Mouse (Mus musculus): ENCODE measurements around the gene Nagk. TPM values are rescaled to one million over a fixed set of nuclear protein-coding genes. Genes with fewer than 3 reads are reported as not detected.
A peak's percentile ranks its signal among the peaks of the same experiment; 100 is the strongest.
"Not testable (repeated sequence)": the region's sequence is repeated elsewhere in the genome, so short reads cannot be mapped to it uniquely, and the experiment has no call there.

Gene Nagk
- polyA plus RNA-seq, 1 experiment from 2014 or later = 25.8 TPM

DNA sequence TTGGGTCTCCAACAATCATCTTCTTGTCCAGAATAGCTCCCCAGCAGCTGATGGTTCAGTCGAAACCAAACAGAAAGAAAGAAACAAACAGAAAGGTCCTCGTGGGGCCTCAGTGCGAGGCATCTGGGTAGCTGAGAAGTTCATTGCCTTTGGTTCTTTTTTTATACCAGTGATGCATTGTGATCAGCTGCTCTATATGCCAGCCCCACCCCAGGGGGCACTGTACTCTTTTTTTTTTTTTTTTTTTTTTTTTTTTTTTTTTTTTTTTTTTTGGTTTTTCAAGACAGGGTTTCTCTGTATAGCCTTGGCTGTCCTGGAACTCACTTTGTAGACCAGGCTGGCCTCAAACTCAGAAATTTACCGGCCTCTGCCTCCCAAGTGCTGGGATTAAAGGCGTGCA is 4.2 kb upstream of the Nagk start:
- not testable (repeated sequence) for H3K9me3 ChIP-seq (ENCODE audit: control insufficient read depth, low read length); H3K4me1 ChIP-seq (ENCODE audit: control insufficient read depth, insufficient read depth, low read length); H3K36me3 ChIP-seq (ENCODE audit: control insufficient read depth, insufficient read depth, low read length); H3K27ac ChIP-seq (replicated peaks; ENCODE audit: low read depth, low read length); H3K9ac ChIP-seq (ENCODE audit: low read length); H3K4me3 ChIP-seq (ENCODE audit: low read depth, low read length); ATAC-seq (ENCODE audit: insufficient number of reproducible peaks, low FRiP score, low TSS enrichment, low read depth); H3K27me3 ChIP-seq (ENCODE audit: control insufficient read depth, insufficient read depth, low read length); DNase-seq (ENCODE audit: low spot score); H3K4me2 ChIP-seq (ENCODE audit: low read depth, severe bottlenecking)
- WGBS = 83% methylated on average over 5 of the region's 5 CpGs

GRCm38 (mm10) chr6:83791251-83791890 is 3.4 kb upstream of the Nagk start:
- H3K9ac ChIP-seq (ENCODE audit: low read length) = no peak overlapping the region
- WGBS = 78% methylated on average over 4 of the region's 4 CpGs
- no peak overlapping the region for H3K4me3 ChIP-seq (ENCODE audit: low read depth, low read length)
- H3K36me3 ChIP-seq (ENCODE audit: control insufficient read depth, insufficient read depth, low read length) = no peaks in the 10 kb centered on the region
- H3K27me3 ChIP-seq (ENCODE audit: control insufficient read depth, insufficient read depth, low read length) = no peaks in the 10 kb centered on the region
- DNase-seq (ENCODE audit: low spot score) = no peak
- H3K9me3 ChIP-seq (ENCODE audit: control insufficient read depth, low read length) = no peaks in the 10 kb centered on the region
- H3K4me2 ChIP-seq (ENCODE audit: low read depth, severe bottlenecking) = no peak overlapping the region
- ATAC-seq (ENCODE audit: insufficient number of reproducible peaks, low FRiP score, low TSS enrichment, low read depth) = no peak
- H3K4me1 ChIP-seq (ENCODE audit: control insufficient read depth, insufficient read depth, low read length) = 0 out of 2 replicates have a peak, but pooled peaks cover 3% of the 10 kb centered on the region
- H3K27ac ChIP-seq (replicated peaks; ENCODE audit: low read depth, low read length) = no peak overlapping the region

DNA sequence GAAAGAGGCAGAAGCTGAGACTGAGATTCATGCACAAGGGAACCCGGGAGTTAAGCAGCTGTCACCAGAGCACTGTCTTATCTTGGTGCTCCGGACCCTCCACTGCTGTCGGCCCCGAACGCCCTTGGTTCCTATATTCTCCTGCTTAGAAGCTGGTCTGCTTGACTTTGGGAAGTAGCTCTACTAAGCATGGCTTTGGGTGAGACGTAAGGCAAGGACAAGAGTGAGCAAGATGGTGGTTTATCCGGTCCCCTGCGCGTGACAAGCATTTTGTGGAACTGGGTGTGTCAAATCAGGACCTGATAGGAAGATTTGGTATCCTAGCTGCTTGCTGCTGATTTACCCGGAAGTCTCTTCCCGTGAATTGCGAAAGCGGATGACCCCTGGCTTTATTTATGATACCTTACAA is 714 bp downstream of the Nagk start:
- peak overlapping the region; percentile 50 for H3K9ac ChIP-seq (ENCODE audit: low read length)
- H3K9me3 ChIP-seq (ENCODE audit: control insufficient read depth, low read length) = no peaks in the 10 kb centered on the region
- H3K27ac ChIP-seq (replicated peaks; ENCODE audit: low read depth, low read length) = peak overlapping the region; percentile 78; the same call in 1 of the 2 replicates
- H3K27me3 ChIP-seq (ENCODE audit: control insufficient read depth, insufficient read depth, low read length) = no peaks in the 10 kb centered on the region
- H3K4me1 ChIP-seq (ENCODE audit: control insufficient read depth, insufficient read depth, low read length) = 0 out of 2 replicates have a peak, but pooled peaks cover 3% of the 10 kb centered on the region
- H3K4me2 ChIP-seq (ENCODE audit: low read depth, severe bottlenecking) = peak overlapping the region; percentile 89
- peak overlapping the region; percentile 63 for H3K4me3 ChIP-seq (ENCODE audit: low read depth, low read length)
- WGBS = 17% methylated on average over 13 of the region's 13 CpGs
- ATAC-seq (ENCODE audit: insufficient number of reproducible peaks, low FRiP score, low TSS enrichment, low read depth) (no peak), DNase-seq (ENCODE audit: low spot score) (no peak)
- H3K36me3 ChIP-seq (ENCODE audit: control insufficient read depth, insufficient read depth, low read length) = no peaks in the 10 kb centered on the region

DNA sequence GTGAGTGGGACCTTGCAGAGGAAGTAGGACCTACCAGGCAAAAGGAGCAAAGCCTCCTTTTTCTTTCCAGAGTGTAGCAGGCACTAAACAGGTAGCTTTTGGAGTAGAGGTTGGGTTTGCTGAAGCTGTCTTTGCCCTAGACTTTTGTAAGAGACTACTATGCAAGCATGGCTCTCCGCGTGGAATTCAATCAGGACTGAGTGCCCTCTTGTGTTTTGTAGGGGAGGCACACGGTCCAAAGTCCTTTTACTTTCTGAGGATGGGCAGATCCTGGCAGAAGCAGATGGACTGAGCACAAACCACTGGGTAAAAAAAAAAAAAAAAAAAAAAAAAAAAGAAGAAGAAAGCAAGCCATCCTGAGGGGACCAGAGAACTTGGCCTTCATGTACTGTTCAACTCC is 1.9 kb downstream of the Nagk start:
- ATAC-seq (ENCODE audit: insufficient number of reproducible peaks, low FRiP score, low TSS enrichment, low read depth) = no peak
- DNase-seq (ENCODE audit: low spot score) = no peak

DNA sequence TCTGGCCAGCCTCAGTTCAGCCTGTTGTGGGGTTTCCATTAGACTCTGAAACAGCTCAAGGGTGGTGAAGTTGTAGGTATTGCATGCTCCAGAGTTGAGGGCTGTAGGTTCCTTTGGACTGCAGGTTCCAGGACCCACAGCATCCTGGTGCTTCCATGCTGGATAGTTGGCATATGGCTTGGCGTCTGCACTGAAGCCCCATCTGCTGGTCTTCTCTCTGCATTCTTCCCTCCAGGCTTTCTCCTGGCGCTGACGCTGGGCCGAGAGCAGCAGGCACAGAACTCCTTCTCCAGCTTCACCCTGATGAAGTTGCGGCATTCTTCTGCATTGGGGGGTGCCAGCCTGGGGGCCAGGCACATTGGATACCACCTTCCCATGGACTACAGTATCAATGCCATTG is 7.3 kb downstream of the Nagk start:
- Histone ChIP-seq H3K9ac (ENCODE audit: low read length) (no peak overlapping the region), H3K9me3 (ENCODE audit: control insufficient read depth, low read length) (no peaks in the 10 kb centered on the region), H3K27ac (replicated peaks; ENCODE audit: low read depth, low read length) (no peak overlapping the region), H3K36me3 (ENCODE audit: control insufficient read depth, insufficient read depth, low read length) (no peaks in the 10 kb centered on the region), H3K4me2 (ENCODE audit: low read depth, severe bottlenecking) (no peak overlapping the region), H3K4me1 (ENCODE audit: control insufficient read depth, insufficient read depth, low read length) (no peaks in the 10 kb centered on the region), H3K27me3 (ENCODE audit: control insufficient read depth, insufficient read depth, low read length) (no peaks in the 10 kb centered on the region), H3K4me3 (ENCODE audit: low read depth, low read length) (no peak overlapping the region)
- DNase-seq (ENCODE audit: low spot score) (no peak), ATAC-seq (ENCODE audit: insufficient number of reproducible peaks, low FRiP score, low TSS enrichment, low read depth) (no peak)
- 92% methylated on average over 5 of the region's 5 CpGs for WGBS

More for the DNA sequence above, 1.9 kb downstream of the Nagk start:
- no peaks in the 10 kb centered on the region for H3K36me3 ChIP-seq (ENCODE audit: control insufficient read depth, insufficient read depth, low read length)
- H3K9ac ChIP-seq (ENCODE audit: low read length) = no peak overlapping the region
- WGBS = 68% methylated on average over 3 of the region's 3 CpGs
- no peak overlapping the region for H3K4me2 ChIP-seq (ENCODE audit: low read depth, severe bottlenecking)
- no peaks in the 10 kb centered on the region for H3K9me3 ChIP-seq (ENCODE audit: control insufficient read depth, low read length)
- H3K27me3 ChIP-seq (ENCODE audit: control insufficient read depth, insufficient read depth, low read length) = no peaks in the 10 kb centered on the region
- no peaks in the 10 kb centered on the region for H3K4me1 ChIP-seq (ENCODE audit: control insufficient read depth, insufficient read depth, low read length)
- H3K27ac ChIP-seq (replicated peaks; ENCODE audit: low read depth, low read length) = no peak overlapping the region
- H3K4me3 ChIP-seq (ENCODE audit: low read depth, low read length) = no peak overlapping the region

DNA sequence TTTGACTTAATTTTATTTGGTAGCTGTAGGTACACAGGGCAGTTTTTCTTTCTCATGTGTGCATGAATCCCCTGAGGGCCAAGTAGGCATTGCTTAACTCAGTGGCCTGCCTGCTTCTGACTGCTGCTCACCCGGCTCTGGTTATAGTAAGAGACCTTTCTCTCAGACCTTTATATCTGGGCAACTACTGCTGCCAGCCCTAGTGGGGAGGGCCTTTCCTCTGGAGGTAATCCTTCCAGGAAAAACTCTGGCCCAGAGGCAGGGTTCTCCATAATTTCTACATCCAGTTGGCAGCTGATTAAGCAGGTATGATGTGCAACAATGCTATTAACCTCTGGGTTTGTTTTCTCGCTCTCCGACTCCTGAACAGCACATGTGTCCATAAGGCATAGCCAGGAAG is 8.1 kb downstream of the Nagk start:
- no peak overlapping the region for H3K4me2 ChIP-seq (ENCODE audit: low read depth, severe bottlenecking)
- ATAC-seq (ENCODE audit: insufficient number of reproducible peaks, low FRiP score, low TSS enrichment, low read depth) (no peak), DNase-seq (ENCODE audit: low spot score) (no peak)
- H3K4me3 ChIP-seq (ENCODE audit: low read depth, low read length) = no peak overlapping the region
- WGBS = 95% methylated on average over 3 of the region's 3 CpGs
- no peak overlapping the region for H3K9ac ChIP-seq (ENCODE audit: low read length)
- no peaks in the 10 kb centered on the region for H3K36me3 ChIP-seq (ENCODE audit: control insufficient read depth, insufficient read depth, low read length)
- no peaks in the 10 kb centered on the region for H3K4me1 ChIP-seq (ENCODE audit: control insufficient read depth, insufficient read depth, low read length)
- no peak overlapping the region for H3K27ac ChIP-seq (replicated peaks; ENCODE audit: low read depth, low read length)
- H3K27me3 ChIP-seq (ENCODE audit: control insufficient read depth, insufficient read depth, low read length) = no peaks in the 10 kb centered on the region
- no peaks in the 10 kb centered on the region for H3K9me3 ChIP-seq (ENCODE audit: control insufficient read depth, low read length)

- ATAC-seq (ENCODE audit: insufficient number of reproducible peaks, low FRiP score, low TSS enrichment, low read depth) (no peak), DNase-seq (ENCODE audit: low spot score) (no peak)
- H3K4me3 ChIP-seq (ENCODE audit: low read depth, low read length) = no peak overlapping the region
- H3K9me3 ChIP-seq (ENCODE audit: control insufficient read depth, low read length) = no peaks in the 10 kb centered on the region
- H3K4me2 ChIP-seq (ENCODE audit: low read depth, severe bottlenecking) = no peak overlapping the region
- no peaks in the 10 kb centered on the region for H3K4me1 ChIP-seq (ENCODE audit: control insufficient read depth, insufficient read depth, low read length)
- no peak overlapping the region for H3K27ac ChIP-seq (replicated peaks; ENCODE audit: low read depth, low read length)
- no peaks in the 10 kb centered on the region for H3K27me3 ChIP-seq (ENCODE audit: control insufficient read depth, insufficient read depth, low read length)
- WGBS = 89% methylated on average over 3 of the region's 3 CpGs
- H3K9ac ChIP-seq (ENCODE audit: low read length) = no peak overlapping the region
- H3K36me3 ChIP-seq (ENCODE audit: control insufficient read depth, insufficient read depth, low read length) = no peaks in the 10 kb centered on the region; the same call in 1 of the 2 replicates
Observed at GRCm38 (mm10) chr6:83815801-83816200, 21.0 kb downstream of the Nagk start.

- WGBS = 87% methylated on average over 1 of the region's 1 CpGs
- Histone ChIP-seq H3K27ac (replicated peaks; ENCODE audit: low read depth, low read length) (no peak overlapping the region), H3K9me3 (ENCODE audit: control insufficient read depth, low read length) (no peaks in the 10 kb centered on the region), H3K4me1 (ENCODE audit: control insufficient read depth, insufficient read depth, low read length) (no peaks in the 10 kb centered on the region), H3K36me3 (ENCODE audit: control insufficient read depth, insufficient read depth, low read length) (no peaks in the 10 kb centered on the region; the same call in 1 of the 2 replicates), H3K27me3 (ENCODE audit: control insufficient read depth, insufficient read depth, low read length) (no peaks in the 10 kb centered on the region), H3K4me2 (ENCODE audit: low read depth, severe bottlenecking) (no peak overlapping the region), H3K9ac (ENCODE audit: low read length) (no peak overlapping the region), H3K4me3 (ENCODE audit: low read depth, low read length) (no peak overlapping the region)
- DNase-seq (ENCODE audit: low spot score) = no peak
- ATAC-seq (ENCODE audit: insufficient number of reproducible peaks, low FRiP score, low TSS enrichment, low read depth) = no peak
Observed at GRCm38 (mm10) chr6:83818996-83819395, 24.2 kb downstream of the Nagk start.

Data from limb, embryonic 11.5 days (tissue).